In genomic region chr5:81988069-81988468, GRCm38 (mm10) we compare ENCODE assay signal across 13 mouse cellular contexts.
"Had no signal": no experiment of that assay in that cellular context is flagged by ENCODE, and none has a peak within 500 bp of the region (broad histone marks: within the 10 kb centered on the region; RNA-seq: fewer than 3 reads in every experiment).

No protein-coding gene starts in this region.

- H3K4me2 ChIP-seq: liver, embryonic 11.5 days; liver, embryonic 15.5 days; midbrain, embryonic 12.5 days had no signal

- H3K36me3 ChIP-seq: limb, embryonic 10.5 days; liver, embryonic 15.5 days; midbrain, embryonic 12.5 days had no signal

- H3K27me3 ChIP-seq: liver, embryonic 15.5 days; midbrain, embryonic 12.5 days had no signal

- DNase-seq: kidney, postnatal 10 days; lung, adult 2 months; lung, postnatal 10 days; right cerebral cortex, adult 18-20 months; right cerebral cortex, postnatal 25 days; thymus, postnatal 36 days had no signal

- H3K9ac ChIP-seq: liver, embryonic 15.5 days; midbrain, embryonic 12.5 days had no signal

- H3K4me1 ChIP-seq: limb, embryonic 10.5 days; liver, embryonic 15.5 days; midbrain, embryonic 12.5 days had no signal

- H3K4me3 ChIP-seq: left cerebral cortex, adult 2 months; limb, embryonic 10.5 days; liver, embryonic 15.5 days; midbrain, embryonic 12.5 days had no signal

- H3K9me3 ChIP-seq: limb, embryonic 10.5 days; liver, embryonic 15.5 days; midbrain, embryonic 12.5 days had no signal

- H3K27ac ChIP-seq: left cerebral cortex, adult 2 months; limb, embryonic 10.5 days; liver, embryonic 15.5 days; macrophage; midbrain, embryonic 12.5 days had no signal

- ATAC-seq: midbrain, embryonic 16.5 days had no signal
